Mouse (Mus musculus) lung, postnatal 10 days (tissue): ENCODE measurements around the gene Klrg1.
A peak's percentile ranks its signal among the peaks of the same experiment; 100 is the strongest.

Source experiments
- DNase-seq: peaks from one replicate; pipeline ENCODE4 v3.0.0; 2021

Klrg1 gene

GRCm38 (mm10) chr6:122291735-122292134 lies 9.1 kb upstream of the Klrg1 start:
- DNase-seq: no peak

GRCm38 (mm10) chr6:122291264-122291663 lies 8.6 kb upstream of the Klrg1 start:
- DNase-seq: no peak

GRCm38 (mm10) chr6:122290253-122290652 lies 7.6 kb upstream of the Klrg1 start:
- DNase-seq: no peak

GRCm38 (mm10) chr6:122289313-122289712 lies 6.6 kb upstream of the Klrg1 start:
- DNase-seq: no peak

- DNase-seq: no peak
These were observed 5.6 kb upstream of the Klrg1 start for GRCm38 (mm10) chr6:122288263-122288662.

GRCm38 (mm10) chr6:122284823-122285222 lies 2.1 kb upstream of the Klrg1 start:
- DNase-seq: no peak

- DNase-seq: no peak
These were observed 1.6 kb upstream of the Klrg1 start for GRCm38 (mm10) chr6:122284304-122284703.

GRCm38 (mm10) chr6:122283429-122283828 lies 747 bp upstream of the Klrg1 start:
- no peak for DNase-seq

- no peak for DNase-seq
These were observed 6.1 kb downstream of the Klrg1 start for GRCm38 (mm10) chr6:122276565-122276964.

GRCm38 (mm10) chr6:122274546-122274945 lies 8.1 kb downstream of the Klrg1 start:
- DNase-seq: no peak

- no peak for DNase-seq
These were observed 12.5 kb downstream of the Klrg1 start for GRCm38 (mm10) chr6:122270152-122270551.

- no peak for DNase-seq
These were observed 13.5 kb downstream of the Klrg1 start for GRCm38 (mm10) chr6:122269170-122269569.

GRCm38 (mm10) chr6:122268561-122268960 lies 14.1 kb downstream of the Klrg1 start:
- peak; percentile 61 for DNase-seq

GRCm38 (mm10) chr6:122262543-122262942 lies 20.1 kb downstream of the Klrg1 start:
- DNase-seq: no peak

GRCm38 (mm10) chr6:122252146-122252545 lies 30.5 kb downstream of the Klrg1 start:
- DNase-seq: no peak

- no peak for DNase-seq
These were observed 32.6 kb downstream of the Klrg1 start for GRCm38 (mm10) chr6:122250033-122250432.
